Mouse (Mus musculus): ENCODE results near the gene Zfp607a. TPM values are rescaled to one million over a fixed set of nuclear protein-coding genes. Genes with fewer than 3 reads are reported as not detected.

Gene Zfp607a
- 0.35 and 0.59 TPM in 2 replicates for polyA plus RNA-seq (2012; rRNA removed)
- 0.66 and 0.84 TPM in 2 replicates for polyA plus RNA-seq (2014; fragmentation: Nextera tagmentation; extraction: Ambion mirVana)

DNA sequence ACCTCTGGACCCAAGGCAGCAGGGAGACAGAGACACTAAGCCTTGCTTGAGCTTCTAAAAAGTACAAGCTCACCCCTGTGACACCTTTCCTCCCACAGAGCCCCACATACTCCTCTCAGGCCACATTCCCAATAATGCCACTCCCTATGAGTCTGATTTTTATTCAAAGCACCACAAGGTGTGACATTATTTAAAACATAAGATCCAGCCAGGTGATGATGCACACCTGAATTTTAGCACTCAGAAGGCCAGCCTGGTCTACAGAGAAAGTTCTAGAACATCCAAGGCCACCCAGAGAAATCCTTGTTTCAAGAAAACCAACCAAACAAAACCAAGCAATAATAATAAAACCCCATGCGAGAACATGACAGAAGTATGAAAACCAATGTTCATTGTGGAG lies at the start of gene Zfp607a:
Gene Zfp607a, plus strand, starts transcription at position 301 of the 400 bp plus-strand sequence.
- no peaks in the 10 kb centered on the region for H3K36me3 ChIP-seq (replicated peaks; ENCODE audit: control insufficient read depth, insufficient read depth, low read depth)
- WGBS (ENCODE audit: insufficient replicate concordance), result 78% methylated on average over 1 of the region's 1 CpGs
- H3K27ac ChIP-seq, result no peak within 1 kb of the TSS
- ATAC-seq (ENCODE audit: insufficient read depth) (no peak), DNase-seq (ENCODE audit: low read depth in 3 of 3, low spot score in 3 of 3) (no peak)
- H3K9ac ChIP-seq (replicated peaks), result no peak within 1 kb of the TSS
- TF ChIP-seq CTCF (IDR thresholded peaks at IDR 0.05; ENCODE audit: low read depth) (no peak), EP300 (IDR thresholded peaks at IDR 0.05; ENCODE audit: low read depth) (no peak)
- H3K27me3 ChIP-seq (ENCODE audit: control insufficient read depth, insufficient read depth, low read length), result no peaks in the 10 kb centered on the region
- no peaks in the 10 kb centered on the region for H3K9me3 ChIP-seq (ENCODE audit: control insufficient read depth, low read length)
- H3K4me2 ChIP-seq (ENCODE audit: low read depth), result no peak within 1 kb of the TSS
- H3K4me1 ChIP-seq (replicated peaks; ENCODE audit: control insufficient read depth in 2 of 2, insufficient read depth in 2 of 2, low read length in 1 of 2), result peaks cover 4 to 18% of the 10 kb centered on the region in 2 experiments; a peak in 2 of 4 replicates
- H3K4me3 ChIP-seq (ENCODE audit: insufficient read depth in 1 of 2, low read depth in 2 of 2, low read length in 2 of 2), result no peak within 1 kb of the TSS

DNA sequence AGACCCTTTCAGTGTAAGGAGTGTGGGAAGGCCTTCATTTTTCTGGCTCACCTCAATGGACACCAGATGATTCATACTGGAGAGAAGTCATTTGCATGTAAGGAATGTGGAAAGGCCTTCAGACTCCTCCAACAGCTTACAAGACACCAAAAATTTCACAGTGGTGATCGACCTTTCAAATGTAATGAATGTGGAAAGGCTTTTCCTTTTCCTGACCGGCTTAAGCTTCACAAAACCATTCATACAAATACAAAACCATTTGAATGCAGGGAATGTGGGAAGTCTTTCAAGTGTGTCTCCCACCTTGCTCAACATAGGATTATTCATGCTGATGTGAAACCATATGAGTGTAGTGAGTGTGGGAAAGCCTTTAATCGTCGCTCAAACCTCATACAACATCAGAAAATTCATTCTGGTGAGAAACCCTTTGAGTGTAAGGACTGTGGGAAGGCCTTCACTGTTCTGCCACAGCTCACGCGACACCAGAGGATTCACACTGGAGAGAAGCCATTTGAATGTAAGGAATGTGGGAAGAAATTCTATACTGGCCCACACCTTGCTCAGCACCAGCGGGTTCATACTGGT lies 38.7 kb upstream of the Zfp607a start:
- no peaks in the 10 kb centered on the region for H3K27me3 ChIP-seq (ENCODE audit: control insufficient read depth, insufficient read depth, low read length)
- DNase-seq (ENCODE audit: low read depth in 3 of 3, low spot score in 3 of 3) (no peak), ATAC-seq (ENCODE audit: insufficient read depth) (no peak)
- H3K27ac ChIP-seq, result no peak overlapping the region
- no peaks in the 10 kb centered on the region for H3K9me3 ChIP-seq (ENCODE audit: control insufficient read depth, low read length)
- TF ChIP-seq EP300 (IDR thresholded peaks at IDR 0.05; ENCODE audit: low read depth), result no peak
- no peak for TF ChIP-seq CTCF (IDR thresholded peaks at IDR 0.05; ENCODE audit: low read depth)
- no peak overlapping the region for H3K4me2 ChIP-seq (ENCODE audit: low read depth)
- WGBS (ENCODE audit: insufficient replicate concordance), result 80% methylated on average over 7 of the region's 7 CpGs
- no peak overlapping the region for H3K9ac ChIP-seq (replicated peaks)
- peaks cover 9% of the 10 kb centered on the region for H3K36me3 ChIP-seq (replicated peaks; ENCODE audit: control insufficient read depth, insufficient read depth, low read depth)
- H3K4me1 ChIP-seq (replicated peaks; ENCODE audit: control insufficient read depth in 2 of 2, insufficient read depth in 2 of 2, low read length in 1 of 2), result no peaks in the 10 kb centered on the region
- no peak overlapping the region for H3K4me3 ChIP-seq (ENCODE audit: insufficient read depth in 1 of 2, low read depth in 2 of 2, low read length in 2 of 2)

DNA sequence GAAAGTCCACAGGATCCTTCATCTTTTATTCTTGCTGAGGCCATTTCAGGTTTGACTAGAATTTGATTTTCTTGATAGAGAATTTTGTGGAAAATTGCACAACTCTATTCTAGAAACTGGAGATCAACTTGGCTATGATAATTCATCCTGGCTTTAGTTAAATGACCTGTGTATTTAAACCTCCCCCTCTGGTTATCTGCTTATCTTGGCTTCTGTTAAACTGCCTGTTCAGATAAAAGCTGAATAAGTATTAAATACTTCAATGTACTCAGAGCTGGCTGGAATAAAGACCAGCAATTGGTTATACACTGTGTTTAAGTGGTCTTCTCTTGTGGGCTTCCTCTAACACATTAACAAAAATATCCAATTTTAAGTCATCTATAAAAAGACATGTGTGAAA lies 34.7 kb upstream of the Zfp607a start:
- no peaks in the 10 kb centered on the region; the same call in 1 of the 2 replicates for H3K9me3 ChIP-seq (ENCODE audit: control insufficient read depth, low read length)
- H3K27me3 ChIP-seq (ENCODE audit: control insufficient read depth, insufficient read depth, low read length), result no peaks in the 10 kb centered on the region
- ATAC-seq (ENCODE audit: insufficient read depth) (no peak), DNase-seq (ENCODE audit: low read depth in 3 of 3, low spot score in 3 of 3) (no peak)
- H3K36me3 ChIP-seq (replicated peaks; ENCODE audit: control insufficient read depth, insufficient read depth, low read depth), result peaks cover 9% of the 10 kb centered on the region
- no peak overlapping the region for H3K9ac ChIP-seq (replicated peaks)
- H3K4me3 ChIP-seq (ENCODE audit: insufficient read depth in 1 of 2, low read depth in 2 of 2, low read length in 2 of 2), result no peak overlapping the region
- no peak overlapping the region for H3K4me2 ChIP-seq (ENCODE audit: low read depth)
- H3K27ac ChIP-seq, result no peak overlapping the region
- TF ChIP-seq EP300 (IDR thresholded peaks at IDR 0.05; ENCODE audit: low read depth), result no peak
- no peak for TF ChIP-seq CTCF (IDR thresholded peaks at IDR 0.05; ENCODE audit: low read depth)
- H3K4me1 ChIP-seq (replicated peaks; ENCODE audit: control insufficient read depth in 2 of 2, insufficient read depth in 2 of 2, low read length in 1 of 2), result no peaks in the 10 kb centered on the region

DNA sequence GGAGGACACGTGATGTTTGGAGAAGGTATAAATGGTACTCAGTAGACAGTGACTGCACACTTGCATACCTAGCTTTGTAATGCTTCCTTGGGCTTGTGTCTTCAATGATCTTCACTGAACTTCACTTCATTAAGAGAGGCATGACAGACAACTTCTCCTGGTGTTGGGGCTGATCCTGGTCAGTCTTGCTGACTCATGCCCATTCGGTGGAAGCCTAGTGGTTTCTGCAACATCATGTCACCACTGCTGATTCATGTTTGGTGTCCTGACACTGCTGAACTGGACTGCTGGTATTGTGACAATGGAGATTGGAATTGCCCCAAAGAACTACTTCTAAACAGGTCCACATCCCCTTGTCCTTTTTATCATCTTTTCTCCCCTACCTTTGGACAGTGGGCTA lies 23.2 kb upstream of the Zfp607a start:
- Histone ChIP-seq H3K27ac (no peak overlapping the region), H3K27me3 (ENCODE audit: control insufficient read depth, insufficient read depth, low read length) (no peaks in the 10 kb centered on the region), H3K9ac (replicated peaks) (no peak overlapping the region), H3K4me3 (ENCODE audit: insufficient read depth in 1 of 2, low read depth in 2 of 2, low read length in 2 of 2) (no peak overlapping the region), H3K4me2 (ENCODE audit: low read depth) (no peak overlapping the region), H3K36me3 (replicated peaks; ENCODE audit: control insufficient read depth, insufficient read depth, low read depth) (no peaks in the 10 kb centered on the region), H3K4me1 (replicated peaks; ENCODE audit: control insufficient read depth in 2 of 2, insufficient read depth in 2 of 2, low read length in 1 of 2) (peaks cover 0 to 5% of the 10 kb centered on the region in 2 experiments; a peak in 1 of 4 replicates), H3K9me3 (ENCODE audit: control insufficient read depth, low read length) (no peaks in the 10 kb centered on the region)
- ATAC-seq (ENCODE audit: insufficient read depth), result no peak
- WGBS (ENCODE audit: insufficient replicate concordance), result 70% methylated on average over 2 of the region's 2 CpGs
- DNase-seq (ENCODE audit: low read depth in 3 of 3, low spot score in 3 of 3), result no peak
- TF ChIP-seq EP300 (IDR thresholded peaks at IDR 0.05; ENCODE audit: low read depth) (no peak), CTCF (IDR thresholded peaks at IDR 0.05; ENCODE audit: low read depth) (no peak)

DNA sequence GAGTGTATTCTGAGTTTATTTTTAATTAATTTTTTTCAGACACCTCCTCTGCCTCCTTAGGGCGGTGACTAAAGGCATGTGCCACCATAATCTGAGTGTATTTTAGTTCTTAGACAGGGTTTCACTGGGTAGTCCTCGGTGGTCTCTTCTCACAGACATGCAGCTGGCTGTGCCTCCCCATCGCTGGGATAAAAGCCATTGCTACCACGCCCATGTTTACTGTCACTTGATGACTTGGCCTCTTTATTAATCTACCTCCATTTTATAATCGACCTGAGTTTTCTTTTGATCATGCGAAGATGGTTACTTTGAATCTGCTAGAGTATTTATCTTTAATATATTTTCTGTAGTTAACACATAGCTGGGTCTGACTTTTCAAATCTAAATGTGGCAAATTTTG lies 19.4 kb upstream of the Zfp607a start:
- no peak for DNase-seq (ENCODE audit: low read depth in 3 of 3, low spot score in 3 of 3)
- Histone ChIP-seq H3K4me3 (ENCODE audit: insufficient read depth in 1 of 2, low read depth in 2 of 2, low read length in 2 of 2) (peak overlapping the region; percentile 57 to 80), H3K27me3 (ENCODE audit: control insufficient read depth, insufficient read depth, low read length) (no peaks in the 10 kb centered on the region), H3K9ac (replicated peaks) (peak overlapping the region; percentile 56), H3K27ac (no peak overlapping the region), H3K36me3 (replicated peaks; ENCODE audit: control insufficient read depth, insufficient read depth, low read depth) (no peaks in the 10 kb centered on the region), H3K4me2 (ENCODE audit: low read depth) (peak overlapping the region; percentile 81), H3K4me1 (replicated peaks; ENCODE audit: control insufficient read depth in 2 of 2, insufficient read depth in 2 of 2, low read length in 1 of 2) (peaks cover 0 to 6% of the 10 kb centered on the region in 2 experiments; a peak in 1 of 4 replicates), H3K9me3 (ENCODE audit: control insufficient read depth, low read length) (no peaks in the 10 kb centered on the region)
- peak; percentile 58; the same call in 1 of the 2 replicates for ATAC-seq (ENCODE audit: insufficient read depth)
- TF ChIP-seq EP300 (IDR thresholded peaks at IDR 0.05; ENCODE audit: low read depth) (no peak), CTCF (IDR thresholded peaks at IDR 0.05; ENCODE audit: low read depth) (no peak)
- 21% methylated on average over 6 of the region's 6 CpGs for WGBS (ENCODE audit: insufficient replicate concordance)
